Mouse (Mus musculus) cortical plate, adult 2 months (tissue): ENCODE data around the gene Mycbpap.

ENCODE experiments used
- CTCF ChIP-seq: fragments of 200-500 bp; IDR thresholded peaks from 2 replicates; pipeline ENCODE4 v1.5.1; 2011; ENCODE audit warnings: mild to moderate bottlenecking, control low read depth, low read length; ENCODE audit not compliant: insufficient read depth; ENCODE audit errors: extremely low read depth
- POLR2A ChIP-seq: fragments of 200-500 bp; IDR thresholded peaks from 2 replicates; pipeline ENCODE4 v1.6.1; 2011; ENCODE audit warnings: mild to moderate bottlenecking, low read length, control low read depth; ENCODE audit not compliant: insufficient read depth; ENCODE audit errors: extremely low read depth

DNA sequence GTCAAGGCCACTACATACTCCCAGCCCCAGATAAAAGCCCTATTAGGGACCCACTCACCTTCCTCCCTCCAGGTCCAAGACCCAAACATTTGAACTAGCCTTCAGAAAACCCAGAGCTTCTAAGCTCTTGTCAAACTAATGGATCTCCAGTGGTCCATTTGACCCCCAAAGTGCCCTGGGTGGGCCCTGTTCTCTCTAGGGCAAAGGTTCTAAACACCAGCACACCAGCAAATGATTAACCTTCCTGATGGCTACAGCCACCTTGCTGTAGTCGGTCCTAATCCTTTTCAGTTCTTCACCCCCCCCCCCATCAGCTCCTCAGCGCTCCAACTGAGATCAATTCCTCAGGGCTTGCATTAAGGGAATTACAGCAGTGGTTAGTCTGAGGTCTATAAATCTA lies 57.4 kb downstream of the Mycbpap start:
- TF ChIP-seq CTCF (no peak), POLR2A (no peak)
